Mouse (Mus musculus) fibroblast of lung, adult 2 months (primary cell): ENCODE data around the gene Nrbp1.
"Not testable (repeated sequence)": the region's sequence is repeated elsewhere in the genome, so short reads cannot be mapped to it uniquely, and the experiment has no call there.

Experiments
- DNase-seq: peaks from one replicate; pipeline ENCODE4 v3.0.0-alpha.2; 2011; ENCODE audit warnings: low read depth

Gene Nrbp1

DNA sequence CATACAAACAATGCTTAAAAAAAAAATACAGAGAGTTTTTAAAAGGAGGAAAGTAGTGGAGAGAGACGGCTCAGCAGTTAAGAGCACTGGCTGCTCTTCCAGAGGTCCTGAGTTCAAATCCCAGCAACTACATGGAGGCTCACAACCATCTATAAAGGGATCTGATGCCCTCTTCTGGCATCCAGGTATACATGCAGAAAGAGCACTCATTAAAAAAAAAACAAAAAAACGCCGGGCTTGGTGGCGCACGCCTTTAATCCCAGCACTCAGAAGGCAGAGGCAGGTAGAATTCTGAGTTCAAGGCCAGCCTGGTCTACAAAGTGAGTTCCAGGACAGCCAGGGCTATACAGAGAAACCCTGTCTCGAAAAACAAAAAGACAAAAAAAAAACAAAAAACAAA is 24.1 kb upstream of the Nrbp1 start:
- DNase-seq, result not testable (repeated sequence)

DNA sequence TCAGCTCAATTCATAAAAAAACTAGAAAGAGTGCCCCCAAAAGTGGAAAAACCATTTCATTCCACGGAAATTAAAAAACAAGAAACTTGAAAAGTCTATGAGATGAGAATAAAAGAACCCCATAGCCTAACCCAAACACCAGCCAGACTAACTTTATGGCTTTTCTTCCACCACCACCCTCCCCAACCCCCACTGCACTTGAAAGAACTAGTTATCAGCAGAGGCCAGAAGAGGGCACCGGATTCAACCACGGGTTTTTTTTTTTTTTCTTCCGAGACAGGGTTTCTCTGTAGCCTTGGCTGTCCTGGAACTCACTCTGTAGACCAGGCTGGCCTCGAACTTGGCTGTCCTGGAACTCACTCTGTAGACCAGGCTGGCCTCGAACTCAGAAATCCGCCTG is 22.4 kb upstream of the Nrbp1 start:
- no peak for DNase-seq

DNA sequence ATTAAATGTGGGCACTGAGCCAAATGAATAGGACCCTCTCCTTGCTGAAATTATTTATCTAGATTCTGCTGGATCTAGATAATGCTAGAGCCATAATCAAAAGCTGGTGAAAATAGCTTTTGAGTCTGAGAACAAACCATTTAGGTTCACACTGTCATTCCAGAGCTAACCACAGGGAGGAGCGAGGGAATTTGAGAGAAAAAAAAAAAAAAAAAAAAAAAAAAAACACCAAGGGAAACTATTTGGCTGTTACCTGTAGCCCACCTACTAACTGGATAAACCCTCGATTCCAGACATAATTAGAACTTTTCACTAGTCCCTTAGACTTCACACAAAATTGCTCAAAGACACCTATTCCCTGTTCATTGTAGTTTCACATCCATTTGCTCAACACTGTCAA is 21.6 kb upstream of the Nrbp1 start:
- DNase-seq, result no peak

DNA sequence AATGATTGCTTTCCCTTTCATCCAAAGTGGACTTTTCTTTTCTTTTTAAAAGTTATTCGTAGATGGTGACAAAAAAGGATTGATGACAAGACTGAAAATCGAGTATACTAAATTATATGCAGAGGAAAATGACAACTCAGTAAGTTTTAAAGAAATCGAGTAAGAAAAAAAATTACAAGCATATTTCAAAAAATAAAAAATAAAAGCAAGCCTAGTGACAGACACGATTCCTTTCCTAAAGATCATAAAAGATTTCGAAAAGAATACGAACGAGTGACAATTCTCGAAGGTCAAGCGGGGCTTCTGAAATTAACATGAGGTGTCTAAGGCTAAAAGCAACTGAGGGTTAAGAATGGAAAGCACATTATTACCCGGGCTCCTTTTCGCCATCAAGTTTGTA is 21.2 kb upstream of the Nrbp1 start:
- no peak for DNase-seq

DNA sequence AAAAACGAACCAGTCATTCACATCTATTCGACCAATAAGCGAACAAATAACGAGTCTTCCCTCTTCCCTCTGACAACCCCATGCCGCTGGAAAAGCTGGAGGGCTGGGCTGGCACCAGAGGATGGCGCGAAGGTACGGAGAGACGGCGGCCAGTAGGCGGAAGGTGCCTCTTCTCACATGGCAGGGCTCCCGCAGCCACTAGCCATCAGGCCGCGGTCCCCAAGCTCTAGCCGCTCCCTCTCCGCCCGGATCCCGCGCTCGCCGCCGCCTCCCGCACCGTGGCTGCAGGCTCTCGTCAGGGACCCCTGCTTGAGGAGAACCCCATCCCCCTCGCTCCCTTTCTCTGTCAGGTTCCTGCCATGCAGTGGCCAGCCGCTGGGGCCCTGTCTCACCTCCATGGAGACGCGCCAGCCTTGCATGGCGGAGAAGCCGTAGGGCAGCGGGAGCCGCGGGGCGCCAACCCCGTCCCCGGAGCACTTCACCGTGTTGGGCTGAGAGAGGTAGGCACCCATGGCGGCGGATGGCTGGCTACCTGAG is 20.7 kb upstream of the Nrbp1 start:
- DNase-seq, result no peak

DNA sequence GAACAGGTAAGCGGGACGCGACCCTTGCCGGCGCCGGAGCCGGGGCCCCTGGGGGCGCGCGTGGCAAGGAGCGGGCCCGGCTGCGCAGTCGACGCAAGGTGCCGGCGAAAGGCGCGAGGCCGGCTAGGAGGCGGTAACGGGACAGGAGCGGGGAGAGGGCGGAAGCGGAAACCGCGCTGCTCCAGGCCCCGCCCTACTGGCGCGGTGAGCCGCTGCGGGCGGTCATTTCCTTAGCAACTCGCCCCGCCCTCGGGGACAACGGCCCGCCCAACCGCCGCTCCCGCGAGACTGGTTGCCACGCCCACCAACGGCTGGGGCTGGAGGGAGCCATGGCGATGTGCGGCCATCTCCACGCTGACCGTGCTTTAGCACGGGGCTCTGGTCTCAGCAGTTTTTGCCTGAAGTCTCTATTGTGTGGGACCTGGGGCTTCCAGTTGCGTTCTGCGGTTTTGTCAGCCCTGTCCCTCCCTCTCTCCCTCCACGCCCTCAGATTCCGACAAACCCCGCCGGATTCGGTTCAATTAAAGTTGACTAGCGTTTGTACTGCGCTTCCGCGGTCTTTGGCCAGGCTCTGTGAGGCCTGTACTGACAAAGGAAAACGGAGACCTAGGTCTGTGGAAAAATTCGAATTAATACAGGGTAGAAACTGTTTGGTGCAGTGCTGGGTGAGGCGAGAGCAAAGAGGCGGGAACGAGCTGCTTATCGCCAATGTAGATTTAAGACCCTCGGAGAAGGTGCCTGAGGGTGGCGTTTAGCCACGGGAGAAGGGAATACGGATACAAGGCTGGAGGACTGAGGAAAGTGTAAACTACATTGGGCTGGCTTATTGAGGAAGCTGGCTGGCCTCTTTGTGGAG is 20.0 kb upstream of the Nrbp1 start, which contains the start of gene Ppm1g:
Gene Ppm1g (minus strand): TSS at position 240 of the 856 bp plus-strand sequence.
- DNase-seq, result peak; percentile 82

DNA sequence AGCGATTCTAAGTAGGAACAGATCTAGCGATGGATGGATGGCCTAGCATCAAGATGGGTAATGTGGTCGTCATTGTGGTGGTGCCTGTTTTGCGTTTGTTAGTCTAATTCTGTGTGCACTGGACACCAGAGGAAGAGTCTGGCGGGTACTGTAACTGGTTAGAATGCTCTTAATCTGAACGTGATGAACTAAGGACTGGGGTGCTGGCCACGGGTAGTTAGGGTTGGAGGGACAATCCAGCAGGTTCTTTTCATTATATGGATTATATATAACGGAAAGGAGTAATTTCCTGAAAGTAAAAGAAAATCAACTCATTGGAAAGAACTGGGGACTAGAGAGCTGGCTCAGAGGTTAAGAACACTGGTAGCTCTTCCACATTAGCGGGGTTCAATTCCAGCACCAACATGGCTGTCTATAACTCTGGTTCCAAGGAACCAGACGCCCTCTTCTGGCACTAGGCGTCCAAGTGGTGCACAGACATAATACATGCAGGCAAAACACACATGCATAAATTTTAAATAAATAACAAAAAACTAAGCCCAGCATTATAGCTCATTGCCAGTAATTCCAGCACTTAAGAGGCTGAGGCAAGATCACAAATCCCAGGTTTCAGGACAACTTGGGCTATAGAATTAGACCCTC is 19.2 kb upstream of the Nrbp1 start:
- DNase-seq, result no peak

DNA sequence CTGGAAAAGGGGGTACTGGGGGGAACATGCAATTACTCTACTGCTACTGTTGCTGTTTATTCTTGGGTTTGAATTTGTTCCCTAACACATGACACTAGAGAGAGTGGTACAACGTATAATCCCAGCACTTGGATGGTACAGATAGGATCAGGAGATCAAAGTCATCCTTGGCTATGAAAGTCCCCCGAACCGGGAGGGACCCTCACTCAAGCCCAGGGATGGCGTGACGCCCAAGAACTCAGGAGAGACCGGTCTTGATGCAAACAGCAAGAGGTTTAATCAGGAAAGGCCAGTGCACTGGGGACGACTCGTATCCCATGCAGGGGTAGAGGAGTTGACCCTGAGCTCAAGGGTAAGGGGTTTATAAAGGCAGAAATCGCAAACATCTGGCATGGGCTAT is 18.0 kb upstream of the Nrbp1 start:
- no peak for DNase-seq

DNA sequence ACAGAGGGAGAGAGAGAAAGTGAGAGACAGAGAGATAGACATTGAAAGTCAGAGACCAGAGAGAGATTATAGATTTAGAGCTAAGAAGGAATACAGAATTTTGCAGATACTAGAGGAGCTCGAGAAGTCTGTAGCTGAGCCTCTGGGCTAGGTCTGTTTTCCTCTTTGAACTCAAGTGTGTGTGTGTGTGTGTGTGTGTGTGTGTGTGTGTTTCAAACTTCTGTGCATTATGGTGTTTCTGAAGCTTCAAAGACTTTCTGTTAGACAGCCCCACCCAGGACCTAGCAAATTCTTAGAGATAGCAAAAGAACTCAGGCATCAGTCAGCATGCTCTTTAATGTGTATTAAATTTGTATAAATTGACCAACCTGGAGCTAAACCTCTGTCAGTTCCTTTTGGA is 14.0 kb upstream of the Nrbp1 start:
- no peak for DNase-seq

DNA sequence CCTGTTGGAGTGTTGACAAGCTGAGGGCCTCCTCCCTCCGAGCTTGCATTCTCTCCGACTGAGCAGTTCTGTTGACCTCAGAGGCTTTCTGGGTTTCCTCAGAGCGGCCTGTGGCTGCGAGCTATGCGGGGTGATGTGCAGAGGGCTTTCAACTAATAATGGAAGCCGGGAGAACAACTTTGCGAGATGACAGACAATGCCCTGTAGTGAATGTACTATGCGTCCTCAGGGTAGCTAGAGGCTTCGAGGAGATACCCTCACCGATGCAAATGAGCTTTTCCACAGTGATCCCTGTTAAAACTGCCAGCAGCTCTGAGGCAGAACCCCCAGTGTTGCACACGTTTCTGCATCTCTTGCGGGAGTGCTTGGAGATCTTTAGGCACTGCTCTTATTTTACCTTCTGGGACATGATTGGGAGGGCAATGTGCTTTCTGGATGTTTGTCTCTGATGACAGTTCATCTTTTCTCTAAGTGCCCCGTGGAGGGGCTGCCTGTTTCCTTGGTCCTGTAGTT is 914 bp downstream of the Nrbp1 start:
- no peak for DNase-seq

DNA sequence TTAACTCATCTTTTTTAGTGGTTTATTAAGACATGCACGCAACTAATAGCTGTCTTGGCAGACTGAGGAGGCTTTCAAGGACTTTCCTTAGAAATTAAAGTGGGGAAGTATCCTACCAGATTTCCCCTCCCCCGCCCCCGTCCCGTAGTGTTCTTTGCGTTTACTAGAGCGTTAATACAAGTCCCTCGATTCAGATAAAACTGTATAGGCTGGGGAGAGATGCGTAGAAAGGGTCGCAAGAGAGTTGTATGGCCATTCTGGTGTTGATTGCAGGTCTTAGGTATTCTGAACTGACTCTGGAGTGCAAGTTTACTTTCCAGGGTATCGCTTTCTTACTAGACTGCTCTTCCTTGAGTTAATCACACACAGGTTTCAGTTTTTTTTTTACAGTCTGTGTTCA is 1.5 kb downstream of the Nrbp1 start:
- no peak for DNase-seq

DNA sequence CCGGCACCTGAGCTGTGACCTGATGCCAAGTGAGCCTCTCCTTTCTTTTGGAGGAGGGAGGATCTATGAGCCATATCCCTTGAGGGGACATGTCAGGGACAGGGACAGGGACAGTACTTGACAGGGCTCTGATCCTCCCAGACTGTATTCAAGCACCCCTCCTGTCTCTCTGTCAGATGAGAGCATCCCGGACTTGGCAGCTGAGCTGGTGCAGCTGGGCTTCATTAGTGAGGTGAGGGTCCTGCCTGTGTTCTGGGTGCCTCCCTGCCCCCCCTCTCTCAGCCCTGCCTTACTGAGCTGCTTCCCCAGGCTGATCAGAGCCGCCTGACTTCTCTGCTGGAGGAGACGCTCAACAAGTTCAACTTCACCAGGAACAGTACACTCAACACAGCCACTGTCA is 10.1 kb downstream of the Nrbp1 start:
- DNase-seq, result no peak

DNA sequence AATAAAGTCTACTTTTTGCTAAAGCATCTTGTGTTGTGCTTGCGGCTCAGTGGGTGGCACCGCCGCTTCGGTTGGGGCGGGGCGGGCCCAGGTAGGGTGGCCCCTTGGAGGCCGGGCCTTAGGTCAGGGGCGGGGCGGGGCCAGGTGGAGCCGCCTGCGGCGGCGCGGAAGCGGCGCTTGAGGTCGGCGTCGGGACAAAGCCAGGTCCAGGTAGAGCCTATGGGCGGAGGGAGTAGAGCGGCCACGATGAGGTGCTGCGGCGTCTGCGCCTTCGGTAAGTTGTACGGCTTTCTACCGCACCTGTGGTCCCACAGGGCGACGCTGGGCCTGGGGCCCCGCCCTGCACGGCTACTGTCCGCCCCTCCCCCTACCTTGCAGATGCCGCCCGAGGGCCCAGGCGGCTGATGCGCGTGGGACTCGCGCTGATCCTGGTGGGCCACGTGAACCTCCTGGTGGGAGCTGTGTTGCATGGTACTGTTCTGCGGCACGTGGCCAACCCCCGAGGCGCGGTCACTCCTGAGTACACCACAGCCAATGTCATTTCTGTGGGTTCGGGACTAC is 11.0 kb downstream of the Nrbp1 start, which contains the start of gene Krtcap3:
Gene Krtcap3 (plus strand): TSS at position 151 of the 561 bp plus-strand sequence.
- no peak for DNase-seq

DNA sequence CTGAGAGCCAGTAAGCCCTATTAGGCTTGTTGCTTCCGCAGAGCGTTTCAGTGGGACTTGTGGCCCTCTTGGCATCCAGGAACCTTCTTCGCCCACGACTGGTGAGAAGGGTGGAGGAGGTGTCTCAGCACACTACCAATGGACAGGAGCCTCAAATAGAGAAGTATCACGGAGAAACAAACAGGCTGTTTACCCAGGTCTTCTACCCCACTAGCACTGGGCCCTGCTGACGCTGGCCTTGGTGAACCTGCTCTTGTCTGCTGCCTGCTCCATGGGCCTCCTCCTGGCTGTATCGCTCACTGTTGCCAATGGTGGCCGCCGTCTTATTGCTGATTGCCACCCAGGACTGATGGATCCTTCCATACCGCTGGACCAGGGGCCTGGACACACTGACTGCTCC is 11.5 kb downstream of the Nrbp1 start:
- no peak for DNase-seq

DNA sequence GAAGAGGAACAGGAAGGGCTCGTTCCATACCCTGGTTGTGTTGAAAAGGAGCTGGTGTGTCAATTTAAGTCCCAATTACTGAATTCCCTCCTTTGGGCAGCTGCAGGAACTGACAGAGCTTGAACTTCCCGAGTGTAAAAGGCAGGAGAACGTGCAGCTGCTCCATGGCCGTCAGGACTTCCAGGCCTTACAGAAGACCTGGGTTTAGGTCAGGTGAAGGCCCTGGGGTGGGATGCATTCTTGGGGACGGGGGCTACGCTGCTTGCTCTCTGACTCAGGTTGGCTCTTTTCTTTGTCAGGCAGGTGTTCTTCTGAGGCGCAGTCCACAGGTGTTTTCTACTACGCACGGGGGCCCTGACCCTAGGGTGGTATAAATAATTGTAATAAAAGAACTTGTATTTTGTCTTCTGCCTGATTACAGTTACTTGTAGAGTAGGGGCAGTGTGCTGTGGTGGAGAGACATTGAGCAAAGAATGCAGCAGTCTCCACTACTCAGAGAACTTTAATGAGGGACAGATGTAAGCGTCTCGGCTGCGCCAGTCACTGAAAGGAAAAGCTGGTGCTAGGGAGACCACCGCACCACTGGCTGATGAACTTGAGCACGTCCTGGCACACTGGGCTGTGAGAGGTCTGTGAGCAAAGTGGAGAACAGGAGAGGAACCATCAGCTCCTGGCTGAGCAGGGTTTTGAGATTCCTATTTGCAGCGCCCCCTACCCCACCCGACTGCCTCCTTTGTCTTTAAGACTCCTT is 12.3 kb downstream of the Nrbp1 start:
- no peak for DNase-seq

DNA sequence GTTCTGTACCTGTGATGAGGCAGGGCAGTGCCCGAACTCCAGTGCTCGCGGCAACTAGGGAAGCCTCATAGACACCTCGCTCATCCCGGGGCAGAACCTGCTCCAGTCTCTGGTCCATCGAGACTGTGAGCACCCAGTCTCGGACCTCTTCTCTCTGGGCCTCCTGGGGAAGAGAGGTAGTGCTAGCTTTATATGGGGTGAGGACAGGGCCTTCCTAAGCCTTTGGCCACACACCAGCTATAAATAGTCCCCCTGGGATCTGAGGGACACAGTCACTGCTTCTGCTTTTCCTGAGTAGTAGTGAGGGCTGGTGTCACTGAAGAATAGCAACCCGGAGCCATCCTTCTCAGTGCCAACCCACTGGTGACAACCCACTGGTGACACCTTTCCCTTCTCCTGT is 13.1 kb downstream of the Nrbp1 start:
- no peak for DNase-seq

DNA sequence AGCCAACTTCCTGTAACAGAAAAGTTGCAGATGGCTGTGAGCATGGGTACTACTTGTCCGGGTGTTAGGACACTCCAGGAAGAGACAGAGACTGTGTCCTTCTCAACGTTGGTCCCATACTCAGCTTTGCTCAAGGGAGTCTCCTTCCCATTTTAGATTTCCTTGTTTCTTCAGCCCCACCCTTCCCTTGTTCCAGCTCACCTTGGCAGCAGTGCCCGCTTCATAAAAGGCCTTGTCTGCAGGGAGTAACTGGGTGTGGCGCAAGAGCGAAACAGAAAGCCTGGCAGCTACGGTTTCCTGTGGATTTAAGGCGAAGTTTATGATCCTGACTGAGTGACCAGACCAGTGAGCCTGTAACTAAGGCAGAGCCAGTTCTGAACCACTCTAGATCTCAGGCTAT is 13.8 kb downstream of the Nrbp1 start:
- peak; percentile 46 for DNase-seq

DNA sequence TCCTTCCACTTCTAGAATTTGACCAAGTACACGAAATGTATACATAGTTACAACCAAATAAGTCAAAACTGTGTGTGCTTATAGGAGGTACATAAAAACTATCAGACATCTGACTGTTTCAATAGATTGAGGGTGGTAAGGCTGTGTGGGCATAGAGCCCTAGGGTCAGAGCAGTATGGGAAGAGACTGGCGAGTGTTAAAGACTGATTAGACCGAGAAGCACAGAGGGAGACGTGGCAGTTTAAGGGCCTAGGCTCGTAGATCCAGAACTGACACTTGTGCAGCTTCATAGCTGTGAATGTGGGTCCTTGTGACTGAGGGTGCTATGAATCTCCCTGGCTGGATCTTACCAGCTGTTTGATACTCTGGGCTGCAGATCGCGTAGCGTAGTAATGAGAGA is 14.2 kb downstream of the Nrbp1 start:
- no peak for DNase-seq

DNA sequence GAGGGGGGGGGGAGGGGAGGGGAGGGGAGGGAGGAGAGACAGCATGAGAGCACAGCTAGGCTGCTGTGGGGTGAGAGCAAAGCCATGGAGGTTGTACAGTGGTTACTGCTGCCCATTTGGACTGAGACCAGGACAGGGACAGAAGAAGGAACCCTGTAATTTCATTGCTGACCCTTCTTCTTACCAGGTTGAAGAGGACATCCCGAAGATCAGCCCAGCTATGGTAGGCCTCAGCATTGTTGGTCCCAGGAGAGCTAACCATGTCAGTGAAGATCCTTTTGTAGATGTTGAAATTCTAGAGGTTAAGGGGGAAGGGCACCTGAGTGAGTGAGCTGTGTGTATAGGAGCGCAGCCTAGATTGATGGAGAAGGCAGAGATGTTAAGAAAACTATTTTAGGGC is 14.7 kb downstream of the Nrbp1 start:
- no peak for DNase-seq

DNA sequence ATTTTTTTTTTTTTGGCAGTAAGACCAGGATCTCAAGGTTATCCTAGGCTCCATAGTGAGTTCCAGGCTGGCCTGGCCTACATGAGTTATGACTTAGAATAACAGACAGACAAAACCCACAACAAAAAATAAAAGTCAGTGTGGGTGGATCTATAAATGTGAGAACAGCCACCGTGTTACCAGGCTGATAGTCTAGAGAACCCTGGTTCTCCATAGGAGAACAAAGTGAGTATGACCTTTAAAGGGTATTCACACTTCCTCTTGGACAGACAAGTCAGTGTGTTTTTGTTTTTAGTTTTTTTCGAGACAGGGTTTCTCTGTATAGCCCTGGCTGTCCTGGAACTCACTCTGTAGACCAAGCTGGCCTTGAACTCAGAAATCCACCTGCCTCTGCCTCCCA is 15.3 kb downstream of the Nrbp1 start:
- DNase-seq, result no peak

DNA sequence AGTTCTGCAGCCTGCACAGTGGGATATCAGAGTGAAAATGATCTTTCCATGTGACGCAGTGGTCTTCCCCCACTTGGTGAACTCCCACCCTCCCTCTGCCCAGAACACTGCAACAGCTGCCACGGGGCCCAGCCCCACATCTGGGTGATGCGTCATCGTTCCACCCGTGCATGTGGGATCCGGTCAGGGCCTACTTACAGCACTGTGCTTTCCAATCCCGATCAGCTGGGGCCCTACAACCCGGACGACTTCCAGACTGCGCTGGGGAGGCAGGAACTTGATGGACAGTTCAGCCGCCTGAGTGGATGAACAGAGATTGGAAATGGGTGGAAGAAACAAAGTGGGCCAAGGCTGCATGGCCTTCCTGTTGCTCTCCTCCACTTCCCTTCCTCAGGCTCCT is 17.0 kb downstream of the Nrbp1 start:
- no peak for DNase-seq

DNA sequence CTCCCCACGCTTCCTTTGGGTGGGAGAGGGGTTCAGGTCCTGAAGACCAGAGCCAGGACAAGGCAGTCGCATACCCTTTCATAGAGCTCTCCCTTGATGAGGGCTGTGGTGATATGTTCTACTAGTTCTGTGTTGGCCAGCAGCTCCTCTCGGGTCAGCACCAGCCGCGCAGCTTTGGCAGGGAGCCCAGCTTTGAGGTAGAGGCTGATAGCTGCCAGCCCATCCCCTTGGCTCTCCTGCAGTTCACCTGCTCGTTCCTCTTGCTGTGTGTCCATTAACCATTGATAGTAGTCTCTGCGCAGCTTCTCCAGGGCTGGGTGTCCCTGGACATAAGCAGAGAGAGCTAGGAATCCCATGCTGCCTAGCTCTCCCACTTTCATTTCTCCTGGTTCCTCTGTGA is 25.4 kb downstream of the Nrbp1 start:
- no peak for DNase-seq
